Mouse (Mus musculus) lung, embryonic 15.5 days (tissue): ENCODE measurements around the gene Cpsf7. TPM values are rescaled to one million over a fixed set of nuclear protein-coding genes. Genes with fewer than 3 reads are reported as not detected.

Experiments used
- ATAC-seq: fragments of 200-750 bp; cut with Nextera tagmentation; 2 replicates; pipeline ENCODE4 v1.8.0; 2017; ENCODE audit warnings: moderate number of reproducible peaks, borderline replicate concordance; ENCODE audit not compliant: low FRiP score, low TSS enrichment; ENCODE audit errors: extremely low read depth
- H3K27ac ChIP-seq: fragments of 300-500 bp; sonication (generic); 2 replicates; pipeline ENCODE4 v1.5.1; 2015; ENCODE audit warnings: moderate library complexity, mild to moderate bottlenecking, inconsistent platforms
- H3K27me3 ChIP-seq: fragments of 300-500 bp; sonication (generic); 2 replicates; pipeline ENCODE4 v1.6.1; 2015; ENCODE audit warnings: inconsistent platforms
- H3K36me3 ChIP-seq: fragments of 300-500 bp; sonication (generic); 2 replicates; pipeline ENCODE4 v1.6.1; 2015; ENCODE audit warnings: inconsistent platforms
- H3K4me1 ChIP-seq: fragments of 300-500 bp; sonication (generic); 2 replicates; pipeline ENCODE4 v1.6.1; 2015; ENCODE audit warnings: inconsistent platforms
- H3K4me2 ChIP-seq: fragments of 300-500 bp; sonication (generic); 2 replicates; pipeline ENCODE4 v1.6.1; 2015; ENCODE audit warnings: inconsistent platforms, mild to moderate bottlenecking, moderate library complexity
- H3K4me3 ChIP-seq: fragments of 300-500 bp; sonication (generic); 2 replicates; pipeline ENCODE4 v1.5.1; 2015; ENCODE audit warnings: mild to moderate bottlenecking, inconsistent platforms
- H3K9ac ChIP-seq: fragments of 300-500 bp; sonication (generic); 2 replicates; pipeline ENCODE4 v1.6.1; 2015; ENCODE audit warnings: inconsistent platforms
- H3K9me3 ChIP-seq: fragments of 300-500 bp; sonication (generic); 2 replicates; pipeline ENCODE4 v1.6.1; 2016; ENCODE audit warnings: inconsistent platforms
- WGBS: fragments of 180-500 bp; shearing (Covaris S2); methylation state at CpG from one replicate; pipeline ENCODE4 v1.1.7; 2015; 5-methylcytosine and 5-hydroxymethylcytosine counted together
- polyA plus RNA-seq: library from polyadenylated mRNA; unstranded; fragments of >200 nt; fragmentation: Nextera tagmentation; extraction: Ambion mirVana; gene quantifications from 2 replicates; pipeline ENCODE4 v1.2.1, GENCODE M21; 2015

The Cpsf7 gene
- polyA plus RNA-seq, result 37.0 and 38.4 TPM in 2 replicates

DNA sequence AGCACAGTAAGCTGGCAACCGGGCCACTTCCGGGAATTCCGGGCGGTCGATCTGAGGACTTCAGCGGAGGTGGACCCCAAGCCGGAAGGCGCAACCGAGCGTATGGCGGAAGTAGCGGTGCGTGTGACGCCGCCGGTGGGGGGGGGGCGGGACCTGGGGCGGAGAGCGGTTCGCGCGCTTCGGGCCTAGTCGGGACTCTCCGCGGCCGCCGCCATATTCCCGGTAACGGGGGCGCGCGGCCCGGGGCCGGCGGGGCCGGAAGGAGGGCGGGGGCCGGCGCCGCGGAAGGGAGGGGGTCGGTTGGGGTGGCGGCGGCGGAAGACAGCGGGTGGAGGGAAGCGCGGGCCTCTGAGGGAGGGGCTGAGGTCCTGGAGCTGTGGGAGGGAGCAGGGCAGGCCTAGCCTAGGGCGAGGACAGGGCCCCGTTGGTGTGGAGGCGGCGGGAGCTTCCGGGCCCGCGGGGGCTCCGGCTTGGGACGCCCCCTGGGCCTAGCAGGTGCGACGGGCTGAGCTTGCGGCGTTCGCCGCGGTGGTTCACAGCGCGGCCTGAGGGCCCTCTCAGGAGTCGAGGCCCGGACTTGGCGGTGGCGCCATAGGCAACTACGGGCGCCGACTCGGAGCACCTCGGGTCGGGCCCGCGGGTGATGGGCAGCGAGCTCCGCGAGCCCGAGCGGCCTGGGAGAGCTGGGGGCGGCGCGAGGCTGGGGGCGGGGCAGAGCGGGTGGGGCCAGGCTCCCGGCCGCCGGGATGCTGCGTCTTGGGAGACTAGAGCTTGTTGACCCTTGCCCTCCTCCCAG, at the start of gene Cpsf7:
TSS of gene Cpsf7 (plus strand) at position 161 of the 796 bp plus-strand sequence.
- H3K4me1 ChIP-seq, result peaks cover 27% of the 10 kb centered on the region
- peak within 1 kb of the TSS; percentile 73 for H3K4me2 ChIP-seq
- peaks cover 23% of the 10 kb centered on the region for H3K36me3 ChIP-seq
- peak; percentile 96 for ATAC-seq
- no peaks in the 10 kb centered on the region for H3K9me3 ChIP-seq
- no peaks in the 10 kb centered on the region for H3K27me3 ChIP-seq
- H3K9ac ChIP-seq, result peak within 1 kb of the TSS; percentile 99
- H3K4me3 ChIP-seq, result peak within 1 kb of the TSS; percentile 93
- H3K27ac ChIP-seq, result peak within 1 kb of the TSS; percentile 98
- under 1% methylated on average over 65 of the region's 93 CpGs for WGBS

DNA sequence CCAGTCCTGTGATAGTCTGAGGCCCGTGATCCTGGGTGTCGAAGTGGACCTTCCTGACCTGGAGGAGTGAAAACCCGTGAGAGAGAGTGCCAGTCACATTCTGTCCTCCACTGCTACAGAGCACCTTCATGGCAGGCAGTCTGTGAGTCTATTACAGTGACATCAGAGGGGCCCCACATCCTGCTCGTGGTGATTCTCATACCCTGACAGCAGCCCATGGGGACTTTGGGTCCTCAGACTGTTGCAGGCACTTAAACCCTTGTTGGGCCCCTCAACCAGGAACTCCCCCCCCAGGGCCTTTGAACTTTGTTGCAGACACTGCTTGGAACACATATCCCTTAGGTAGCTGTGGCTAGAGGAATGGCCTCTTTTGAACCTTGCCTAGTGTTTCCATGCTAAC, 45.5 kb upstream of the Cpsf7 start:
- H3K27ac ChIP-seq, result no peak overlapping the region
- no peaks in the 10 kb centered on the region for H3K36me3 ChIP-seq
- H3K4me1 ChIP-seq, result 0 out of 2 replicates have a peak, but pooled peaks cover 5% of the 10 kb centered on the region
- H3K27me3 ChIP-seq, result no peaks in the 10 kb centered on the region
- H3K4me3 ChIP-seq, result no peak overlapping the region
- ATAC-seq, result no peak
- H3K9ac ChIP-seq, result no peak overlapping the region
- no peaks in the 10 kb centered on the region for H3K9me3 ChIP-seq
- WGBS, result 41% methylated on average over 4 of the region's 4 CpGs
- H3K4me2 ChIP-seq, result no peak overlapping the region

DNA sequence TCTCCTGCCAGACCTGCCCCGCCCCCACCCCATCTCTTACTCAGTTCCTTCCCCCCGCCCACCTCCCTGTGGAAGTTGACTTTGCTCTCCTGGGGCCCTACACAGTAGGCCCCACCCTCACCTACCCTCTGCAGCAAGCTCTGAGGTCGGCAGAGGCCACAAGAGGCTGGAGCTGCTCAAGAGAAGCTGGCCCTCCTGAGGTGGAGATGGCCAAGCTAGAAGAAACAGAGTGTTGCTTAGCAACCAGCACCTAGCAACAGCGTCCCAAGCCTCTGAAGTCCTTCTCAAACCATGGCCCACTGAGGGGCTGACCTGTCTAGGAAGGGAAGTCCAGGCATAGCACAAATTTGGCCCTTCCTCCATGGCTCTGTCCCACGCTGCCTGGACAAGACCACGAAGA, 42.4 kb upstream of the Cpsf7 start, which contains the start of gene Ppp1r32:
TSS of gene Ppp1r32 (minus strand) at position 226 of the 400 bp plus-strand sequence.
- Histone ChIP-seq H3K4me3 (no peak within 1 kb of the TSS), H3K4me1 (0 out of 2 replicates have a peak, but pooled peaks cover 5% of the 10 kb centered on the region), H3K27me3 (no peaks in the 10 kb centered on the region), H3K36me3 (no peaks in the 10 kb centered on the region), H3K9ac (no peak within 1 kb of the TSS), H3K9me3 (no peaks in the 10 kb centered on the region), H3K27ac (no peak within 1 kb of the TSS), H3K4me2 (no peak within 1 kb of the TSS)
- ATAC-seq, result peak; percentile 60; the same call in 1 of the 2 replicates
- WGBS, result 28% methylated on average over 6 of the region's 6 CpGs

DNA sequence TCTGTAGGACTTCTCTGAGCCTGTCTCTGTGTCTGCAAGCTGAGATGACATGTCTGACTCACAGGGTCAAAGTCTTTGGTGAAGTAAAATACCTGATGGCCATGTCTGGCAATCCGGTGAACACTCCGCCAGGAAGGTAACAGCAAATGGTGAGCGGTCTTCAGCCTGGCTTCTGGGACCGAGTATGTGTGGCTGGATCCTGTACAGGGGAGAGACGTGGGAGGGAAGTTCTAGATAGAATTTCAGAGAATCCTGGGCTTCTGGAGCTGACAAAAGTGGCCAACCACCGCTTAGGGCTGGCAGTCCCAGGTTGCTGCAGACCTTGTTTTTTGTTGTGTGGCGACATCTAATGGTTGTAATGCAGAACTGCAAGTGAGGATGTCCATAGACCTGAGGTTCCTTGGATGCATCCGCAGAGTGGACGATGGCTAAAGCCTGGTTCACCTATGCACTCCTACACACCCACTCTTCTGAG, 38.8 kb upstream of the Cpsf7 start:
- Histone ChIP-seq H3K36me3 (no peaks in the 10 kb centered on the region), H3K9ac (no peak overlapping the region), H3K27ac (no peak overlapping the region), H3K4me3 (no peak overlapping the region), H3K9me3 (no peaks in the 10 kb centered on the region), H3K27me3 (no peaks in the 10 kb centered on the region), H3K4me2 (no peak overlapping the region), H3K4me1 (0 out of 2 replicates have a peak, but pooled peaks cover 5% of the 10 kb centered on the region)
- 18% methylated on average over 9 of the region's 9 CpGs for WGBS
- ATAC-seq, result peak; percentile 61; the same call in 1 of the 2 replicates

DNA sequence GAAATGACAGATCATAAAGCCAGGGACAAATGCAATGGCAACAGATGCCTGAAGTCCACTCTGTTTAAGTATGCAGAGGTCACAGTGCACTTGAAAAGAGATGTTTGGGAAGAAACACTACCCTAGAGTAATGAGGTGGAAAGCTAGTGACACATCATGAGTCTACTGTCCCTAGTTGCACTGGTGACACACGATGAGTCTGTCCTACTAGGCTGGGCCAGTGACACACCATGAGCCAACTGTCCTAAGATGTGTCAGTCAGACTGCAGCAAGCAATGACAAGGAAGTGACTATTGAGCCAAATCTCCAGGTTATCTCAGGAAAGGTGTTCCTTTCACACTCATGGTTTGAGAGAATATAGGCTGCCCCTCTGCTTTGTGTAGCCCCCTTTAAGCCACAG, 29.4 kb upstream of the Cpsf7 start:
- no peaks in the 10 kb centered on the region for H3K9me3 ChIP-seq
- 0 out of 2 replicates have a peak, but pooled peaks cover 3% of the 10 kb centered on the region for H3K4me1 ChIP-seq
- WGBS, result 79% methylated on average over 1 of the region's 1 CpGs
- 0 out of 2 replicates have a peak, but pooled peaks cover 11% of the 10 kb centered on the region for H3K36me3 ChIP-seq
- H3K9ac ChIP-seq, result no peak overlapping the region
- no peak overlapping the region for H3K4me2 ChIP-seq
- no peak overlapping the region for H3K4me3 ChIP-seq
- H3K27ac ChIP-seq, result no peak overlapping the region
- no peak for ATAC-seq
- no peaks in the 10 kb centered on the region for H3K27me3 ChIP-seq

DNA sequence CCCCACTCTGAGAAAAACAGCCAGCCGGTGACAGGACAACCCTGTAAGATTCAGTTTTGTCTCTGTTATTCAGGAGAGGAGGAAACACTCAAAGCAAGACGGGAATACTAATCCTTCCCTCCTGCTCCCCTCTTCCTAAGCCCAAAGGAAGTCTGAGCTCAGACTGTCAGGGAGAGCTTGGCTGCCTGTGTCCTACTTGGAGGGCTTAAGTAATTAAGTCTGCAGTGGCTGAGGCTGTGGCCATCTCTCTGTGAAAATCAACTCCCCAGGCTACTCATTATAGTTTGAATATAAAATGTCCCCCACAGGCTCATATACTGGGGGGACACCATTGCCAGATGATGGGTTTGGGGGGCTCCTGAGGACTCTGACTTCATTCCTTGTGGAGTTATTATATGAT, 28.1 kb upstream of the Cpsf7 start:
- H3K36me3 ChIP-seq, result peaks cover 20% of the 10 kb centered on the region
- no peak for ATAC-seq
- WGBS, result 64% methylated on average over 2 of the region's 2 CpGs

DNA sequence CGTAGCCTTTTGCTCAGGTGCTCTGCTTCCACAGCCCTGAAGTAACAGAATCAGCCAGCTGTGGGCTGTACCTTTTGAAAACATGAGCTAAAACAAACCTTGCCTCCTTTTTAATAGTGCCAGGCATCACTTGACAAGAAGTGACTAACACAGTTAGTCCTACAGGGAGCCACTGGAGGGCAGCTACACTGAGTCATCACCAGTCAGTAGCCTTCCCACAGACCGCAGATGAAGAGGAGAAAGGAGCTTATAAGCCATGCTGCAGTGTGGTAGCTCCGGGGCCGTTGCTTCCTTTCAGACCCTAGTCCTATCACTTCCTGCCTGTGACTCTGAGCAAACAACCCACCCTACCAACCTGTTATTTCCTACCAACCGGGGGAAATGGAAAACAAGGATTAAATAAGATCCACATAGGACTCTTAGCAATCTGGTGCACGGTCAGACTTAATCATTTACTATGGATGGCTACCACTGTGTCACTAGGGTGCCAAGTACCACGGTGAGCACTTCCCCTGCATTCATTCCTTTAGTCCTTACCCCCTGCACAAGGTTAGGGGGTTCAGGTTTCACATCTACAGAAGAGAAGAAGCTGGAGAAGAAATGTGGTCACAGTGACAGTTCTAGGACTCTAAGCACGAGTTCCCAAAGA, 27.4 kb upstream of the Cpsf7 start:
- Histone ChIP-seq H3K9me3 (no peaks in the 10 kb centered on the region), H3K4me2 (no peak overlapping the region), H3K4me3 (no peak overlapping the region), H3K4me1 (no peaks in the 10 kb centered on the region), H3K9ac (no peak overlapping the region), H3K27ac (no peak overlapping the region), H3K36me3 (peaks cover 24% of the 10 kb centered on the region), H3K27me3 (no peaks in the 10 kb centered on the region)
- 50% methylated on average over 8 of the region's 8 CpGs for whole genome bisulfite sequencing
- ATAC-seq, result no peak

More for the DNA sequence above, 28.1 kb upstream of the Cpsf7 start:
- Histone ChIP-seq H3K27me3 (no peaks in the 10 kb centered on the region), H3K9me3 (no peaks in the 10 kb centered on the region), H3K9ac (no peak overlapping the region), H3K4me3 (no peak overlapping the region), H3K4me2 (no peak overlapping the region), H3K27ac (no peak overlapping the region), H3K4me1 (0 out of 2 replicates have a peak, but pooled peaks cover 3% of the 10 kb centered on the region)

DNA sequence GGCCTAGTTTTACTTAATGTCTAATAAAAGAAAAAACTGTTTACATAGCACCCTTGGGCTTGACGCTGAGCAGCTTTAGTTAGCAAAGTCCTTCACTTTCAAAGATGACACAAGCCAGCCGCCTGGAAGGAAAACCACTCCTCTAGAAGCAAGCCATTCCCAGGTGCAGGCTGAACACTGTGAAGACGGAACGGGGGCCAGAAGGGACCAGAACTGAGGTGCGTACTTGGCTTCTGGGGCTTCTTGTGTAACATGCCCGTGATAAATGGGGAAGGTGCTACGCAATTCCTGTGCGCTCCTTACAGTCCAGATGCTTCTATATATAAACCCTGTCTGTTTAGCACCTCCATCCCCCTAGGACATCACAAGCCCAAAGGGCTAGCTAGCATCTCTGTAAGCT, 24.5 kb upstream of the Cpsf7 start:
- no peaks in the 10 kb centered on the region for H3K27me3 ChIP-seq
- no peak overlapping the region for H3K4me3 ChIP-seq
- no peaks in the 10 kb centered on the region for H3K4me1 ChIP-seq
- ATAC-seq, result no peak
- H3K4me2 ChIP-seq, result no peak overlapping the region
- no peaks in the 10 kb centered on the region for H3K9me3 ChIP-seq
- no peak overlapping the region for H3K9ac ChIP-seq
- 73% methylated on average over 8 of the region's 8 CpGs for WGBS
- no peak overlapping the region for H3K27ac ChIP-seq
- H3K36me3 ChIP-seq, result peaks cover 36% of the 10 kb centered on the region

DNA sequence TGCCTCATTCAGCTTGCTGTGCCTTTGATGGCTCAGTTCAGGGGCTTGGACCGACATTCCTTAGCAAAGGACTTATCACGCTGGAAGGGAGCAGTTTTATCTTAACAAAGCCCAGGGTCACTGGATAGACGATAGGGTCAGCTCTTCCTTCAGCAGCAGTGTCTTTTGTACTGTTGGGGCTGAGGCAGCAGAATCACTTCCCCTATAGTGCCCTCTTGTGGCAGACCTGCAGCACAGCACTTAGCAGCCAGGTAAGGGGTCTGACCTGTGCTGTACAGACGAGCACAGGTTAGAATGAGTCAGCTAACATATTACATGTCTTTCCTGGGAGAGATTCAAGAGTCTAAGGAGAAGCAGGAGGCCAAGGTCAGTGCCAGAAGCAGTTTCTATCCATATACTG, 22.5 kb upstream of the Cpsf7 start:
- Histone ChIP-seq H3K9me3 (no peaks in the 10 kb centered on the region), H3K4me1 (no peaks in the 10 kb centered on the region), H3K4me3 (no peak overlapping the region), H3K27me3 (no peaks in the 10 kb centered on the region), H3K27ac (no peak overlapping the region), H3K4me2 (no peak overlapping the region), H3K36me3 (peaks cover 44% of the 10 kb centered on the region), H3K9ac (no peak overlapping the region)
- 0 out of 2 replicates have a peak, but pooled peaks have one; percentile 49 for ATAC-seq
- 4% methylated on average over 4 of the region's 4 CpGs for WGBS

DNA sequence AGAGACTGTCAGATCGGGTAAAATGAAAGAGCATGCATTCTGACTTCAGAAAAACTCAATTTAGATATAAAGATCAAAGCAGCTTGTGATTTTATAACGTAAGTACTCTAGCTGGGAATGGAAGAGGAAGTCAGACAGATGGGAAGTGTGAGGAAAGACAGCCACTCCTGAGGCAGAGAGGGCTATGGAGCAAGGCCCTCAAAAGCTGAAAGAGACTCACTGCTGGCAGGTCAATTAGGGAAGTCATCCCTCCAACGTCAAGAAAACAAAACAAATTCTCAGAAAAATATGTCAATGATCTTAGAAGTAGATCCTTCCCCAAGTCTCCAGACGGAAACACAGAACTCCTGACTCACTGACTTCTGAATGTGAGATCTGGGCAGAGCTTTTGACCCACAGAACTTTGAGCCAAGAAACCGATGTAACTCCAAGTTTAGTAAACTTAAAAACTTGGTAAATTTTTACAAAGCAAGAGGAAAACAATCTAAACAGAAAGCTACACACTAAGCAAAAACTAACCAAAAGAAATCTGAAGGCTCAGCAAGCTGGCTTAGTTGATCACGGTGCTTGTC, 14.2 kb upstream of the Cpsf7 start:
- peaks cover 33% of the 10 kb centered on the region for H3K36me3 ChIP-seq
- no peak for ATAC-seq
- H3K27me3 ChIP-seq, result no peaks in the 10 kb centered on the region
- no peak overlapping the region for H3K9ac ChIP-seq
- H3K4me2 ChIP-seq, result no peak overlapping the region
- no peaks in the 10 kb centered on the region for H3K9me3 ChIP-seq
- no peaks in the 10 kb centered on the region for H3K4me1 ChIP-seq
- H3K27ac ChIP-seq, result no peak overlapping the region
- WGBS, result 63% methylated on average over 6 of the region's 6 CpGs
- H3K4me3 ChIP-seq, result no peak overlapping the region

DNA sequence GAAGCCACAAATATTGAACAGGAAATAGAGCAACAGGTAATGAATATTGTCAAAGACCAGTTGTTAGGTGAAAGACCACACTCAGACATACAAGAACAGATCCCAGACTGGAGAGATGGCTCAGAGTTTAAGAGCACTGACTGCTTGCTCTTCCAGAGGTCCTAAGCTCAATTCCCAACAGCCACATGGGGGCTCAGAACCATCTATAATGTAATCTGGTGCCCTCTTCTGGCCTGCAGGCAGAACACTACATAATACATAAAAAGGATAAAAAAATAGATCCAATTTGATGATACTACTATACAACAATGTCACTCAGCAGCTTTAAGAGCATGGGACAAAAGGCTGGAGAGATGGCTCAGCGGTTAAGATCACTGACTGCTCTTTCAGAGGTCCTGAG, 4.7 kb upstream of the Cpsf7 start:
- H3K9ac ChIP-seq, result no peak overlapping the region
- H3K4me1 ChIP-seq, result peaks cover 7% of the 10 kb centered on the region
- H3K4me3 ChIP-seq, result no peak overlapping the region
- H3K4me2 ChIP-seq, result no peak overlapping the region
- no peak for ATAC-seq
- peaks cover 26% of the 10 kb centered on the region for H3K36me3 ChIP-seq
- no peak overlapping the region for H3K27ac ChIP-seq
- H3K9me3 ChIP-seq, result no peaks in the 10 kb centered on the region
- H3K27me3 ChIP-seq, result no peaks in the 10 kb centered on the region
- WGBS, result 38% methylated on average over 1 of the region's 1 CpGs
